Mouse (Mus musculus) cortical plate, adult 2 months (tissue): ENCODE results near the gene Ccdc171.

Experiments
- CTCF ChIP-seq: fragments of 200-500 bp; IDR thresholded peaks from 2 replicates; pipeline ENCODE4 v1.5.1; 2011; ENCODE audit warnings: mild to moderate bottlenecking, control low read depth, low read length; ENCODE audit not compliant: insufficient read depth; ENCODE audit errors: extremely low read depth
- POLR2A ChIP-seq: fragments of 200-500 bp; IDR thresholded peaks from 2 replicates; pipeline ENCODE4 v1.6.1; 2011; ENCODE audit warnings: mild to moderate bottlenecking, low read length, control low read depth; ENCODE audit not compliant: insufficient read depth; ENCODE audit errors: extremely low read depth

- TF ChIP-seq CTCF (no peak), POLR2A (no peak)
These were observed 3.3 kb upstream of the Ccdc171 start for GRCm38 (mm10) chr4:83522066-83522465.
